Mouse (Mus musculus): Measurements from ENCODE around the gene Map4k3. TPM values are rescaled to one million over a fixed set of nuclear protein-coding genes. Genes with fewer than 3 reads are reported as not detected.

Map4k3 gene
- polyA plus RNA-seq (2017; shearing (Covaris generic)), result 15.3 TPM

DNA sequence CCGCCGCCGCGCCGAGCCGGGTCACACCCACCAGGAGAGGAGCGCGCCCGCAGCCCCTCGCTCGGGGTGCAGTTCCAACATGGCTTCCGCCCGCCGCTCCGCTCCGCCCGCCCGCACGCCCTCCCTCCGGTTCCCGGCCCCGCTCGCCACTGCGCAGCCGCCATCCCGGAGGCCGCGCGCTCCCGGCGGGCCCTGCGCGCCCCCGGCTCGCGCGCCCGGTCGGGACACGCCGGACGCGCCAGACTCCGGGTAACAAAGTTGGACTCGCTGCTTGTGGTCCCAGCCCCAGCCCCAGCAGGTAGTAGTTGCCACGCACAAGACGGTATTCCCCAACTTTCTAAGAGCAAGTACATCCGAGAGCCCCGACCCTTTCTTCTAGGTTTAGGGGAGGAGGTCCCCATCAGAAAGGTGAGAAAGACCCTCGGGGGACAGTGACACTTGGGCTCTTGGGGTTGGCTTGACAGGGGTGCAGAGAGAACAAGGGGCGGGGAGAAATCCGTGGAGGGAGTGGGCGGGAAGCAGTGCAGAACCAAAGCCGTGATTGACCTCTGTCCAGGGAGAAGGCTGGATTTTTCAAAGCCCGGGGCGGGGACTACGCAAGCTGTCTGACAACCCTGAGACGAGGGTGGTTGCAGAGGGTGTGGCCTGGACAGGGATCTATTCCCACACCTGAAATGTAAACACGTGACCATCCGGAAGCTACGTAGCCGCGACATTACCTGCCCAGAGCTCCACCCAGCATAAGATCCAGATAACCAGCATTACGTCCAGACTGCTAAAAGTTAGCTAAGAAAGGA, at the start of gene Map4k3:
Gene Map4k3 (minus strand): TSS at position 424 of the 797 bp plus-strand sequence.

DNA sequence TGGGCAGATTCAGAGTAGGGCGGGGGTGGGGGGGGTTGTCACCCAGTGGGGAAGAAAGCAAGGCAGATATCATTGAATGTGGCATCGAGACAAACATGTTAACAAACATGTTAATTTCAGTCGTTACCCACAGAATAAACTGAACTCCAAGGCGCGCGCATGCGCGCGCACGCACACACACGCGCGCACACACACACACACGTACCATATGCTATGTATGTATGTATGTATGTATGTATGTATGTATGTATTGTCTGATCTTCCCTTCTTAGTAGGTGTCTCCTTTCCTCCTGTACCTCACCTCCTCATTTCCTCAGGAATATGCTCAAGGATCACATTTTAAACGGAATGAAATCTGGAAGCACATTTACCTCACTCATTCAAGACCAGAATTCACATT, 150.6 kb downstream of the Map4k3 start, which contains the start of gene Cdkl4:
Gene Cdkl4 (minus strand): TSS at position 175 of the 400 bp plus-strand sequence.

Other genes with a start within 250 kb of the Map4k3 start
- gene Sos1, start 248.0 kb downstream of the Map4k3 start, polyA plus RNA-seq (2017; shearing (Covaris generic)), result 25.5 TPM
- 0.51 TPM for gene Cdkl4, start 150.7 kb downstream of the Map4k3 start, polyA plus RNA-seq (2017; shearing (Covaris generic))
- not detected for gene Tmem178, start 216.1 kb upstream of the Map4k3 start, polyA plus RNA-seq (2017; shearing (Covaris generic))

Measured in effector memory CD4-positive, alpha-beta T cell, adult 7 months (primary cell).